Mouse (Mus musculus) midbrain, embryonic 14.5 days (tissue): ENCODE data around the gene Otub1. TPM values are rescaled to one million over a fixed set of nuclear protein-coding genes. Genes with fewer than 3 reads are reported as not detected.

Experiments
- ATAC-seq: fragments of 200-750 bp; cut with Nextera tagmentation; 2 replicates; pipeline ENCODE4 v1.8.0; 2017; ENCODE audit warnings: moderate number of reproducible peaks, moderate library complexity; ENCODE audit not compliant: low FRiP score, low TSS enrichment
- DNase-seq: peaks from one replicate; pipeline ENCODE4 v3.0.0-alpha.2; 2015
- H3K27ac ChIP-seq: fragments of 300-500 bp; sonication (generic); replicated peaks from 2 replicates; pipeline ENCODE4 v1.5.1; 2014; ENCODE audit warnings: mild to moderate bottlenecking, low read depth, low read length, moderate library complexity
- H3K27me3 ChIP-seq: fragments of 300-500 bp; sonication (generic); 2 replicates; pipeline ENCODE4 v1.6.1; 2014; ENCODE audit warnings: low read length, control low read depth, mixed read lengths; ENCODE audit not compliant: control insufficient read depth, insufficient read depth
- H3K36me3 ChIP-seq: fragments of 300-500 bp; sonication (generic); 2 replicates; pipeline ENCODE4 v1.6.1; 2014; ENCODE audit warnings: low read length, control low read depth; ENCODE audit not compliant: control insufficient read depth, insufficient read depth
- H3K4me1 ChIP-seq: fragments of 300-500 bp; sonication (generic); 2 replicates; pipeline ENCODE4 v1.6.1; 2014; ENCODE audit warnings: mild to moderate bottlenecking, antibody characterized with exemption, low read length, control low read depth; ENCODE audit not compliant: control insufficient read depth, insufficient read depth
- H3K4me2 ChIP-seq: fragments of 300-500 bp; sonication (generic); 2 replicates; pipeline ENCODE4 v1.6.1; 2014; ENCODE audit warnings: mild to moderate bottlenecking, low read length, moderate library complexity
- H3K4me3 ChIP-seq: fragments of 300-500 bp; sonication (generic); replicated peaks from 2 replicates; pipeline ENCODE4 v1.5.1; 2014; ENCODE audit warnings: low read depth, low read length
- H3K9ac ChIP-seq: fragments of 300-500 bp; sonication (generic); replicated peaks from 2 replicates; pipeline ENCODE4 v1.6.1; 2014; ENCODE audit warnings: mild to moderate bottlenecking, low read length, moderate library complexity
- H3K9me3 ChIP-seq: fragments of 300-500 bp; sonication (generic); 2 replicates; pipeline ENCODE4 v1.6.1; 2016; ENCODE audit warnings: low read length, control low read depth, mixed read lengths; ENCODE audit not compliant: control insufficient read depth
- WGBS: fragments of 180-500 bp; shearing (Covaris S2); extraction: QIAGEN DNeasy Blood & Tissue Kit; methylation state at CpG from one replicate; pipeline ENCODE4 v1.1.7; 2014; 5-methylcytosine and 5-hydroxymethylcytosine counted together
- polyA plus RNA-seq: library from polyadenylated mRNA; unstranded; fragments of >200 nt; fragmentation: Nextera tagmentation; extraction: Ambion mirVana; gene quantifications from 2 replicates; pipeline ENCODE4 v1.2.1, GENCODE M21; 2014

Gene Otub1
- polyA plus RNA-seq, 1 experiment from 2014 or later = 244 TPM

GRCm38 (mm10) chr19:7199089-7199488 is 7.0 kb downstream of the Otub1 start:
- 97% methylated on average over 13 of the region's 13 CpGs for WGBS
- H3K36me3 ChIP-seq = peaks cover 68% of the 10 kb centered on the region

DNA sequence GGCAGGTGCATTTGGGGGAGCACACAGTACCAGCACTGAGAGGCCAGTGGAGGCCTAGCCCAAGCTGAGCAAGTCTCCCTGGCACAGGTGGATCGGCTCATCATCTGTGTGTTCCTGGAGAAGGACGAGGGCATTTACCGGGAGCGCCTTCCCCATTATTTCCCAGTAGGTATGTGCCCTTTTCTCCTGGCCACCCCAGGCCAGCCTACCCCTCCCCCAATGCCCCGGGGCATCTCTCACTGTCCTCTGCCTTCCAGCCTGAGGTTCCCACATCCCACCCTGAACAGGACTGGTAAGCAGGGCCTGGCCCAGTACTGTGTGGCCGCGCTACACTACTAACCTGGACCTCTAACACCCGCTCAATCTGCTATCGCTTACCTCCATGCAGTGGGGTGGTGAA is 8.7 kb downstream of the Otub1 start:
- 88% methylated on average over 9 of the region's 9 CpGs for WGBS
- H3K27me3 ChIP-seq = no peaks in the 10 kb centered on the region
- DNase-seq (no peak), ATAC-seq (0 out of 2 replicates have a peak, but pooled peaks have one; percentile 34)
- no peak overlapping the region for H3K9ac ChIP-seq
- H3K9me3 ChIP-seq = no peaks in the 10 kb centered on the region
- no peak overlapping the region for H3K4me2 ChIP-seq
- no peak overlapping the region for H3K4me3 ChIP-seq
- no peak overlapping the region for H3K27ac ChIP-seq
- peaks cover 7% of the 10 kb centered on the region for H3K4me1 ChIP-seq
- H3K36me3 ChIP-seq = peaks cover 52% of the 10 kb centered on the region

More at GRCm38 (mm10) chr19:7199089-7199488, 7.0 kb downstream of the Otub1 start:
- Histone ChIP-seq H3K4me1 (peaks cover 4% of the 10 kb centered on the region; the same call in 1 of the 2 replicates), H3K9ac (no peak overlapping the region), H3K4me2 (no peak overlapping the region), H3K27ac (no peak overlapping the region), H3K4me3 (no peak overlapping the region), H3K9me3 (no peaks in the 10 kb centered on the region), H3K27me3 (no peaks in the 10 kb centered on the region)
- DNase-seq (no peak), ATAC-seq (no peak)

GRCm38 (mm10) chr19:7196741-7197270 is 9.3 kb downstream of the Otub1 start:
- Histone ChIP-seq H3K9ac (no peak overlapping the region), H3K4me3 (no peak overlapping the region), H3K27me3 (no peaks in the 10 kb centered on the region), H3K4me2 (no peak overlapping the region), H3K4me1 (peaks cover 11% of the 10 kb centered on the region), H3K27ac (no peak overlapping the region), H3K36me3 (peaks cover 48% of the 10 kb centered on the region), H3K9me3 (no peaks in the 10 kb centered on the region)
- WGBS = 10% methylated on average over 17 of the region's 17 CpGs
- ATAC-seq = no peak; the same call in 1 of the 2 replicates
- DNase-seq = peak; percentile 23

DNA sequence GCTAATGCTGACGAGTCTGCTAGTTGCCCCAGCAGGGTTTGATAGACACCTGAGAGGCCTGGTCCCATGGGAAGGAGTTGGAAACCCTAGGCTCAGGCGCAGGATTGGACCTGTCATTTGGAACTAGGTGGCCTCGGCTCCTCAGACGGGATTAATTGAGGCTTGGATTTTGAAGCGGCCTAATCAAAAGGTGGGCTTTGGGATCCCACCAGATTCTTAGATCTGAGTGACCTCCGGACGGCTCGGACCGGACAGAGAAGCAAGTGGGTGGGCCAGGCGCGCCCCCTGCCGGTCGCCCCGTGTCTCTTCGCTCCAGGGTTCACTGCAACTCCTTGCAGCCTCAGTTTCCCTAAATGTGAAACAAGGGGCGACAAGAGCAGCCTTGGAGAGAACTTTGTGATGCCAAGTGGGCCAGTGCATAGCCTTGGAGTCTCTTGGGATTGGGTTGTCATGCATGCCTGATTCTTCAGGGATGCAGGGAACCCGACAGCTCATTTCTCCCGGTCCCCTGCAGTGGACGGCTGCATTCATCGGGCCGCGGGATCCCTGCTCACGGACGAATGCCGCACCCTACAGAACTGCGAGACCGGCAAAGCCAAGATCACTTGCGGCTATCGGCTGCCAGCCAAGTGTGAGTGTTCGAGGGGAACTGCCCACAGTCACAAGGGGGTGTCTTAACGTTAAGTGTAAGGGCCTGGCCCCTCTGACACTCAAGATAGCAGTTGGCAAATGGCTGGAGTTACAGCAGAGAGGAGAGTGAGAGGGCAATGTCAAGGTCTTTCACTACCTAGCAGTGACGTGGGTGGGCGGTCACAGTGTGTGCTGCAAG is 10.0 kb downstream of the Otub1 start:
- DNase-seq (peak; percentile 78), ATAC-seq (0 out of 2 replicates have a peak, but pooled peaks have one; percentile 11)
- H3K36me3 ChIP-seq = peaks cover 42% of the 10 kb centered on the region
- no peak overlapping the region for H3K4me2 ChIP-seq
- H3K4me3 ChIP-seq = no peak overlapping the region
- no peak overlapping the region for H3K9ac ChIP-seq
- 12% methylated on average over 33 of the region's 33 CpGs for WGBS
- no peak overlapping the region for H3K27ac ChIP-seq
- H3K4me1 ChIP-seq = peaks cover 11% of the 10 kb centered on the region
- H3K27me3 ChIP-seq = no peaks in the 10 kb centered on the region
- no peaks in the 10 kb centered on the region for H3K9me3 ChIP-seq

GRCm38 (mm10) chr19:7192561-7192967 is 13.6 kb downstream of the Otub1 start:
- Histone ChIP-seq H3K27ac (no peak overlapping the region), H3K9ac (no peak overlapping the region), H3K9me3 (no peaks in the 10 kb centered on the region), H3K4me3 (no peak overlapping the region), H3K27me3 (no peaks in the 10 kb centered on the region), H3K4me2 (no peak overlapping the region), H3K36me3 (peaks cover 7% of the 10 kb centered on the region; the same call in 1 of the 2 replicates), H3K4me1 (peaks cover 16% of the 10 kb centered on the region)
- no peak for ATAC-seq
- DNase-seq = peak; percentile 52
- WGBS = 28% methylated on average over 2 of the region's 2 CpGs

DNA sequence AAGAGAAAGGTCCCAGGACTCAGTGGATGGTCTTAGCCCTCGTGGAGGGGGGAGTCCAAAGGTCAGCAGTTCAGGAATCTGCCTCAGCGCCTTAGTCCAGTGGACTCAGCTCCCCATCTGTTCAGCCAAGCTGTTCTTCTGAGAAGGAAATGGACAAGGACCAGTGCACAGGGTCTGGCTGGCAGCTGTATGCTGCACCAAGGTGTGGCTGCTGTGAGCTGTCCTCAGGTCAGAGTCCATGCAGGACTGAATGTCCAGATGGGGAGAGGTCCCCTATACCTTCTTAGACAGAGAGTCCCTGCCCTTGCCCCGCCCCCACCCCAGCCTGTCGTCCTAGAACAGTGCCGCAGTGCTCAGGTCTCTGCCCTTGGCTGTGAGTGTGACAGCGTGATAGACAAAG is 14.5 kb downstream of the Otub1 start:
- Histone ChIP-seq H3K4me2 (no peak overlapping the region), H3K9ac (no peak overlapping the region), H3K4me3 (no peak overlapping the region), H3K27me3 (no peaks in the 10 kb centered on the region; the same call in 1 of the 2 replicates), H3K9me3 (no peaks in the 10 kb centered on the region), H3K36me3 (0 out of 2 replicates have a peak, but pooled peaks cover under 1% of the 10 kb centered on the region), H3K27ac (no peak overlapping the region), H3K4me1 (peaks cover 16% of the 10 kb centered on the region)
- no peak for ATAC-seq
- DNase-seq = no peak
- WGBS = 41% methylated on average over 6 of the region's 6 CpGs

DNA sequence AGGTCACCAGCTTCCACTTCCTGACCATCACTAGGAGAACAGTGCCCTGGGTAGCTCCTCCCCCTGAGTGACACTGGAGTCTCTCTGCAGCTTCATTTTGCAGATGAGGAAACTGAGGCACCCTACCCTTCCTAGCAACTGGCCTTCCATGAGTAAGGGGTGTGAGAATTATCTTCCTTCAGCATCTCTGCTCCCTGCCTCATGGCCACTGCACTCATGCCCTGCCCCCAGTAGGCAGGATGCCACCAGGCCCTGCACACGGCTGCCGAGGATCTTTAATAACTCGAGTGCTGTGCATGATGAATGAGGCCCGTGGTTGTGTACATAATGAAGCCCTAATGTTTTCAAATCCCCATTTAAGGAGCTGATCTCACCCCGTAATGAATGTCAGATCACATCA is 15.1 kb downstream of the Otub1 start:
- no peak overlapping the region for H3K27ac ChIP-seq
- no peak overlapping the region for H3K9ac ChIP-seq
- no peaks in the 10 kb centered on the region for H3K36me3 ChIP-seq
- peaks cover 21% of the 10 kb centered on the region for H3K4me1 ChIP-seq
- 31% methylated on average over 5 of the region's 5 CpGs for WGBS
- no peak overlapping the region for H3K4me3 ChIP-seq
- ATAC-seq (no peak), DNase-seq (no peak)
- H3K9me3 ChIP-seq = no peaks in the 10 kb centered on the region
- H3K4me2 ChIP-seq = no peak overlapping the region
- peaks cover 5% of the 10 kb centered on the region for H3K27me3 ChIP-seq

- Histone ChIP-seq H3K27me3 (peaks cover 14% of the 10 kb centered on the region), H3K4me2 (no peak overlapping the region), H3K36me3 (no peaks in the 10 kb centered on the region), H3K4me1 (peaks cover 23% of the 10 kb centered on the region), H3K9me3 (no peaks in the 10 kb centered on the region), H3K9ac (no peak overlapping the region), H3K27ac (no peak overlapping the region), H3K4me3 (no peak overlapping the region)
- DNase-seq (no peak), ATAC-seq (no peak)
- WGBS = 79% methylated on average over 4 of the region's 4 CpGs
These were observed 17.1 kb downstream of the Otub1 start for GRCm38 (mm10) chr19:7189026-7189425.
